Mouse (Mus musculus): ENCODE measurements around the gene Tnk1.

Gene Tnk1

DNA sequence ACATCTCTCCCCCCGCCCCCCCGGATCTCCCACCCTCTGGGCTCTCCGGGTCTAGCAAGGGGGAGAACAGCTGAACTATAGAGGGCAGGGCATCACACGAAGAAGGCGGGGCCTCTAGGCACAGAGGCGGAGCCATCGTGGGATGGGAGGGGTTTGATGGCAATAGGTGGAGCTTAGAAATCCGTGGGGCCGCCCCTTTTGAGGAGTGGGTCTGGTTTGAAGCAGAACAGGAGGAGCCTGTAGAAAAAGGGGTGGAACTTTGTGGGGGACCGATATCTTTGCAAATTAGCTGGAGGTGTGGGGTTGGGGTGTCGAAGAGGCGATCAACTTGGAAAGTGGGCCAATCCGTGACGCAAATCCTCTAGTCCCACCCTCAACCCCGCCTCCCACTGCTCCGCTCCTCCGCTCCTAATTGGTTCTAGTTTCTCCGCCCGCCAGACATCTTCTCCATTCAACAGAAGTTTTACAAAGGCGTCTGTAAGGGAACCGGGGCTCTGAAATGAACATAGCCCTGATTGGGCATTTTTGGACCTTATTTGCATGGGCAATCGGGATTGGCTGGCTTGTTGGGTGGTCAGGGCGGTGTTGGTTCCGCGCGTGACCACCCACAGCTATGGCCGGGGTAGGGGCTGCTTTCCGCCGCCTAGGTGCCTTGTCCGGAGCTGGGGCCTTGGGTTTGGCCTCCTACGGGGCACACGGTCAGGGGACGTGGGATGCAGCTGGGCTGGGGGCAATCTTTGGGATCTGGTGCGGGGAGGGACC lies 20.4 kb downstream of the Tnk1 start, which contains the start of gene Tmem256:
Gene Tmem256 (plus strand): TSS at position 563 of the 762 bp plus-strand sequence.
- DNase-seq (ENCODE audit: low spot score in 2 of 2): peak; percentile 98 to 99

DNA sequence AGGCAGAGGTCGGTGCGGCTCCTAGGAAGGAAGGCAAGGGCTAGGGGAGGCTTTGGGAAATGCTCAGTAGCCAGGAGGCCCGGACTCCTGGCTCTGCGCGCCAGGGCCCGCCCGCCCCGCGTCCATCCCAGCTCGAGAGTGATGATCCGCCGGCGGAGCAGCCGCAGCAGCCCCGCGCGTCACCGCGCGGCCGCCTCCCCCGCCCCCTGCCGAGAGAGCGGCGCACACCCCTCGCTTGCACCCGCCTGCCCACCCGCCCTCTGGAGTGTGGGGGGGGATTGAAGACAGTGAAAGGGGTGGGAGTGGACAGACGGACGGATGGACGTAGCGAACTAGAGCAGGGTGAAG lies 21.0 kb downstream of the Tnk1 start, which contains the start of gene Nlgn2:
Gene Nlgn2 (minus strand): TSS at position 181 of the 348 bp plus-strand sequence.
- DNase-seq (ENCODE audit: low spot score in 2 of 2): no peak

DNA sequence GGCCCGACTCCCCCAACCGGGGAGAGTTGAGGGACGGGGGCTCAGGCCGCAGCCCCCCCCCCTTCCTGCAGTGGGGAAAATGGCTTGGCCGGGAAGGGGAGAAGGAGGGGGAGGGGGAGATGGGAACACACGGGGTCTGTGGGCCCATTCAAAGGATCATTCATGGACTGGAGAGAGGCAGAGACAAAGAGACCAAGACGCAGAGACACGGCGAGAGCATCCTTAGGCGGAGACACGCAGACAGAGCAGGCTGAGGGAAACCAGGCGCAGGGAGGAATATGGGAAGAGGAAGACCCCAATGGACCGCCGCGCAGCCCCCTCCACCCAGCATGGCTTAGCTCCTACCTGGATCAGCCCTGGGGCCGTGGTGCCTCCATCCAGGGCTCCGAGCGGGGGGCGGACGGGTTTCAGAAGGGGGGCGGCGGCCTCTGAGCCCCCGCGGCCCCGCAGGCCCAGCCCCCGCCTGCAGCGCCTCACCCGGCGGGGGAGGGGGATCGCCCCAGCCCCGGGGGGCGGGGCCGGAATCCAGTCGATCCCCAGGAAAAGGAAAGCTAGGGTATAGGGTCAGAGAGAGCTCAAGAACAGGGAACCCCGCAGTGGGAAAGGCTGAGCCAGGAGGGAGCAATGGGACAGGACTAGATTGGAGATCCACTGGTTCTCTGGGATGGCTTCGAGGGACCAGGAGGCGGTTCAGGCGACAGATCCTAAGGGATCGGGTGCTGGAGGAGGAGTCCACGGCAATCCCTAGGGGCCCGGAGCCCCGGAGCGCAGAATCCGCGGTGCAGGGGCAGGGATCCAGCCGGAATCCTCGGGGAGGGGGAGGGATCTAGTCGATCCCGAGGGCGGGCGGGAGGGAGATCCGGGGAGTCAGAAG lies 21.6 kb downstream of the Tnk1 start:
- DNase-seq (ENCODE audit: low spot score in 2 of 2): peak; percentile 62 to 71

DNA sequence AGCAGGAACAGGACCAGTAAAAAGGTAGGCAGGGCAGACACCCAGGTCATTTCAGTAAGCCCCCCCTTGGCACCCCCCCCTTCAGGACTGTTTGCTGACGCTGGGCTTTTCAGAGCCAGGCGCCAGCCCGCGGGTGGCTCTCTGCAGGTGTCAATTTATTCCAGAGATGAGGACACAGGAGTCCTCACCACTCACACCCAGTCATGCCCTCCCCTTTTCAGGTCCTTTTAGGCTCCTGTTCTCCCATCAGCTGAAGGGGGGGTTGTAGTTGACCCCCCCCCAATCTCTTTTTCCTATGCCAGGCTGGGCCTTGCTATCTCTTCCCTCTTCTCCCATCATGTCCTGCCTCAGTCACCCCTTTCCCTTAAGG lies 22.6 kb downstream of the Tnk1 start:
- no peak for DNase-seq (ENCODE audit: low spot score in 2 of 2)

DNA sequence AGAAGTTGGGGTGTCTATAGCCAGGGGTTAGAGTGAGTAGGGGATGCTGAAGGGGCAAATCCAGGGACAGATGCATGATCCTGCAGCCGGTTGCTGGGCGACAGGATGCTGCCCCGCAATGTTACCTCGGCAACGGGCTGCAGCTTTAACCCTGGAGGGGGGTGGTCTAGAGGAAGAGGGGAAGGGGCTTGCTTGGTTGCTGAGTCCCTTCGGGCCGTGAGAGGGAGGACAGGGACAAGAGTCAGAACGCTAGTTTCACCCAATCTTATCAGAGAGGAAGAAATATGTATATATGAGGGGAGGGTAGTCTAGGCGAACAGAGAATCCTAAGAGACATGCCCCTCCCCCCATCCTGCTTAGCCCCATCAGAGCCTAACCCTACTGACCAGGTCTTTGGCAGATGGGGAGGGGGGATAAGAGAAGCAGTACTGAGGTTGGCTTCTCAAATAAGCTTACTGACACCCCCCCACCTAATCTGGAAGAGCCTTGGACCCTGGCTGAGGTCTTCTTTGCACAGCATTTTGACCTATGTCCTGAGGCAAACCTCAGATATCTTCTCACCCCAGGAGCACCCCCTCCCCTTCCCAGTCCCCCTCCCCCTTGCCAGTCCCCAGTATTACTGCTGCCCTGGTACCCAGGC lies 23.1 kb downstream of the Tnk1 start:
- no peak for DNase-seq (ENCODE audit: low spot score in 2 of 2)

DNA sequence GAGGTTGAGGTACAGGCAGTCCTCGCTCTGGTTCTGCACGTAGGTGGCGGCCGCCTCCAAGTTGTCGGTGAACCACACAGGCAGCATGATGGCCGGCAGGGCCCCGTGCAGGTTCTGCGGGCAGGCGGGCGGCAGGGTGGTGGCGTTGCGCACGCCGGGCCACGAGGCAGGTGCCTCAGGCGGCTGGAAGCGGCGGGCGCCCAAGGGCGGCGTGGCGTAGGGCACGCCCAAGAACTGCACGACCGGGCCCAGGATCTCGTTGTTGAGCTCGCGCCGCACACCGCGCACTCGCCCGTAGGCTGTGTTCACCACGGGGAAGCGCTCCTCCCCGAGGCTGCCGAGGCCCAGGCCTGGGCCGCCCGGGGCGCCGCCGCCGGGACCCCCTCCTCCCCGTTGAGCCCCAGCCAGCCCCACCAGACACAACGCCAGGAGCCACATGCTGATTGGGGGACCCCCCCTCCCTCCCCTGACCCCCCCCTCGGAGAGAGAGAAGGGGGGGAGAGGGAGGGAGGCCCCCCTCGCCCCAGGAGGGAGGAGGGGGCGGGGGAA lies 24.5 kb downstream of the Tnk1 start:
- DNase-seq (ENCODE audit: low spot score in 2 of 2): no peak

DNA sequence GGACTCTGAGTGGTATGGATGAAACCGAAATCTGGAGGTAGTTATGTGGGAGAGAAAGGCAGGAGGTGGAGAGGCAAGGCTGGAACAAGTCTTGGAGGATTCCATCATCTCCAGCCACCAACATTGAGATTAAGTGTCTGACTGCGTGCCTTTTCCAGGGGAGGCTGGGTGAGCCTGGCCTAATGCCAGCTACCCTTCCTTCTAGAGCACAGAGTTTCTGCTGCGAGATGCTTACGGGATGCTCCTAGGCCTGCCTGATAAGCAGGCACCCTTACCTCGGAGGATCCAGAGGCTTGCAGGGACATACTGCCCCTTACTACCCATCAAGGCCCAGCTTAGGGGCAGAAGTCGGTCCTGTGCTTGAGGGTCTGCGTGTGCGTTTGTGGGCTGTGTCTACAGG lies 25.0 kb downstream of the Tnk1 start:
- no peak for DNase-seq (ENCODE audit: low spot score in 2 of 2)

DNA sequence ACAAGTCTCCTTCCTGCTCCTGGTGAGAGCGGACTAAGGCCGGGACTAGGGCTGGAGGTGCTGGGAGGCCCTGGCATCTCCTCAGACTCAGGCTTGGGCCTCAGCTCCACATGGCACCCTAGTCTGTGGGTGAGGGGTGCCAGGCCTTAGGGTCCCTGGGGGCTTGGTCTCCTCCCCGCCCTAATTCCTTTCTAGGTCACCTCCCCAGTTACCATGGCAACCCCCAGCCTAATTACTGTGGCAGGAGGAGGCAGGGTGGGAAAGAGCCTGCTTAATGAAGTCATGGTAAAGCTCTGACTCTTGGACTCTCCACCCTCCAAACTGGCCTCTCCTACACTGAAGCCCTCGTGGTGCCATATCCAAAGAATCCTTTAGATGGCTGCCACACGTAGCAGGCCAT lies 29.7 kb downstream of the Tnk1 start:
- DNase-seq (ENCODE audit: low spot score in 2 of 2): peak in 1 of 2 experiments; percentile 26

DNA sequence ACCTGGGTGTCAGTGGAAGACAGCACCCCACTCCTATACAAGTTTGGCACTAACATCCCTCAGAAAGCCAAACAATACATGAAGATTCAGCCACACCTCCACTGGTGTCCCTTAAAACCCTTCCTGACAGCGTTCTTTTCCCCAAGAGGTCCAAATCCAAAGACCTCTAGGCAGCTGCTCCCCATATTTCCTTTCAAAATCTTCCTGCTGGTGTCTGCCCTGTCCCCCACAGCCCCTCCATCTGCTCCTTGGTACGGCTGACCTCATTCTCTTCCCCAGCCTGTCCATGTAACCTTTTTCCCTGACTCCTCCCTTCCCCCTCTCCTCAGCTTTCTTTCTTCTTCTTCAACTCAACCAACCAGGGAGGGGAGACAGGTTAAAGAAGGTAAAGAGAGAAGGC lies 35.1 kb downstream of the Tnk1 start:
- no peak for DNase-seq (ENCODE audit: low spot score in 2 of 2)

DNA sequence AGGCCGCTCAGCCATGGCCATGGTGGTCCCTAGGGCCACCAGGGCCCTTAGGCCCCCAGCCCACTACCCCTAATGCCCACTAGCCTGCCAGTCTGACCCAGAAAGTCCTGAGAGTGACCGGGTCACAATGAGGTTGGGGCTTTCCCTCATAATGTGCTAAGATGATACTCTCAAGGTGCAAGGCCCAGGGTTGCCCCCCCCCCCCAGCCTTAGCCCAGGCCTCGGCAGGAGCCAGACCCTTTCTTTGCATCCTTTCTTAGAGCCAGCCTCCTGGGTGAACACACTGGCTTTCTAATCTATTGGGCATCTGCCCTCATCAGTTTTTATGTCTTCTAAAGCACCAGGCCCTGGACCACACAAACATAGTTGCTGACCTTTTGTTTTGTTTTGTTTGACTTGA lies 36.5 kb downstream of the Tnk1 start, which contains the start of gene Spem1:
Gene Spem1 (minus strand): TSS at position 101 of the 400 bp plus-strand sequence.
- no peak for DNase-seq (ENCODE audit: low spot score in 2 of 2)

DNA sequence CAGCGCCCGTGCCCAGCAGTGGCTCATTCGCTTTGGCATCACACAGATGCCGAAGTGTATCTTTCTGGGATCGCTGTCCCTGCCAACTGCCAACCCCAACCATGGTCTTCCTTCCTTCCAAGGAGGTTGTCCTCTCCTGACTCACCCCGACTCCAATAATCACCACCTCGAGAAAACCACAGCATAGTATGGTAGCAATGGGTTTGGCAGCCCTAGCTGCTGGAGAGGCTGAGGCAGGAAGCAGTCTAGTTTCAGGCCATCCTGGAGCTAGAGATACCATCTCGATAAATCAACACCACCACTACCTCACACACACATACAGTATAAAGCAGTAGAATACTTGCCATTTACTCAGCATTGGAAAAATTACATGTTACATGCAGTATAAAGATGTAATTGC lies 39.7 kb downstream of the Tnk1 start:
- no peak for DNase-seq (ENCODE audit: low spot score in 2 of 2)

DNA sequence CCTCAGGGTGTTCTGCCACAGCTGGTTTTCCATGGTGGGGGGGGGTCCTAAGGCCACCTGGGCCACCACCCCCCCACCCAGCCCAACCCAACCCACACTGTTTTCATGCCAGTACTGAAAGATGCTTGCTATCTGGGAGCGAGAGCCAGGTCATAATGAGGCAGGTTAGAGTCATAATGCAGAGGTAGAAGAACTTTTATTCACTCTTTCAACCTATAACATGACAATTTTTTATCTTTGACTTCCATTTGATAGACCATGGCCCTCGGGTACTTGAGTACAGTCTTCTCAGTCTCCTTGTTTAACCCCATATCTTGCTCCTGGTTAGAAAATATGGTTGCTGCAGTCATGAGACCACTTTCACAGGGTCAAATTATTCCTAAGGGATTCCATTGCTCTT lies 40.2 kb downstream of the Tnk1 start, which contains the start of gene Spem2:
Gene Spem2 (minus strand): TSS at position 101 of the 400 bp plus-strand sequence.
- no peak for DNase-seq (ENCODE audit: low spot score in 2 of 2)

DNA sequence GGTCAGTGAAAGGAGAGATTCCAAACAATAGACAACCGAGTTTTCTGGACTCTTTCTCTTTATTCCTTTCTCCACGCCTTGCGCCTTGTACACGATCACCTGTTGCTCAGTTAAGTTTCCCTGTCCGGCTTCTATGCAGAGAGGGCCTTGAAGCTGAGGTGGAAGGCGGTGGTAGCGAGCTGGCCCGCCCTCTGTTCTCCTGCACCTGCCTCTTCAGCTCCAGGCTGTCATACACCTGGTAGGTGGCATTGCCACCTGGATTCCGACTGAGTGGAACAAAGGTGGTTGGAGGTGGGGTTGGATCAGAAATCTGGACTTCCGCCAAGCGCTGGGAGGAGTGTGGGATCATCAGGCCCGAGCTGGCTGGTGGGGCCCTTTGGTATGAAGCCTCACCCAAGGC lies 42.0 kb downstream of the Tnk1 start:
- peak in 1 of 2 experiments; percentile 21 for DNase-seq (ENCODE audit: low spot score in 2 of 2)

DNA sequence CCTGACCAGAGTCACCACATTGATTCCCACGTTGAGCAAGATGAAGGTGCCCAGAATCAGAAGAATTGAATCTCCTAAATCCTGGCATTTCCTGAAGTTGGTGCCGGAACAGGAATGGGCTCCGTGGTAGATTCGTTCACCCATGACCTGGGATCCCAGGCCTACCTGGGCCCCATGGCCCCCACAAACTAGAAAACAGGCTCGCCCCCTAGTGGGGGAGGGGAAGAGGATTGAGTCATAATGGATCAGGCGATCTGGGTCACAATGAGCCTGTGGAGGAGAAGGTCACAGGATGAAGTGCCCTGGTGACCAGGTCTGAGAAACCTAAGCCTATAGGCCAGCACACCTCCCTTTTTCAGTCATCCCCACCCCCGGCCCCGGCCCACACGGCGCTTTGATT lies 43.4 kb downstream of the Tnk1 start, which contains the start of gene Gm39566:
Gene Gm39566 (minus strand): TSS at position 144 of the 400 bp plus-strand sequence.
- DNase-seq (ENCODE audit: low spot score in 2 of 2): no peak

DNA sequence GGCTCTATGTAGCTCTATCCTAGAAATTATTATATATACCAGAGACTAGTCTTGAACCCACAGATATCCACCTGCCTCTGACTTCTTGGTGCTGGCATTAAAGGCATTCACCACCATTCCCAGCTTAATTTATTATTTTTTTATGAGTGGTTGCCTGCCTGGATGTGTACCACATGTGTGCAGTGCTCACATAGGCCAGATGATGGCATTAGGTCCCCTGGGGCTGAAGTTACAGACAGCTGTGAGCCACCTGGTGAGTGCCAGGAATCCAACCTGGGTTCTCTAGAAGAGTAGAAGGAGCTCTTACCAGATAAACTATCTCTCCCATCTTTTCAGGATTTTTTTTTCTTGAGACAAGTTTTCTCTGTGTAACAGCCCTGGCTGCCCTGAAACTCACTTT lies 48.2 kb downstream of the Tnk1 start:
- DNase-seq (ENCODE audit: low spot score in 2 of 2): no peak

DNA sequence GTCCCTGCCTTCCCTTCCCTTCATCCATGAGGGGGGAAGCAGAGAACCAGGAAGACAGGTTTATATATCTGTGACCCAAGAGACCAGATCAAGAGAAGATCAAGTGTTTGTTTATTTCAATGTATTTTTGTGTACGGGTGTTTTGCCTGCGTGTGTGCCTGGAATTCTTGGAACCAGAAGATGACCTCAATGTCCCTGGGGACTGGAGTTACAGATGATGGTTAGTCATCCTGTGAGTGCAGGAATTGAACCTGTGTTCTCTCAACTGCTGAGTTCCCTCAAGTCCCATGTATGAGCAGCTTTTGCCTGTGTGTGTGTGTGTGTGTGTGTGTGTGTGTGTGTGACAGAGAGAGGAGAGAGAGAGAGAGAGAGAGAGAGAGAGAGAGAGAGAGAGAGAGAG lies 50.9 kb downstream of the Tnk1 start:
- DNase-seq (ENCODE audit: low spot score in 2 of 2): no peak

DNA sequence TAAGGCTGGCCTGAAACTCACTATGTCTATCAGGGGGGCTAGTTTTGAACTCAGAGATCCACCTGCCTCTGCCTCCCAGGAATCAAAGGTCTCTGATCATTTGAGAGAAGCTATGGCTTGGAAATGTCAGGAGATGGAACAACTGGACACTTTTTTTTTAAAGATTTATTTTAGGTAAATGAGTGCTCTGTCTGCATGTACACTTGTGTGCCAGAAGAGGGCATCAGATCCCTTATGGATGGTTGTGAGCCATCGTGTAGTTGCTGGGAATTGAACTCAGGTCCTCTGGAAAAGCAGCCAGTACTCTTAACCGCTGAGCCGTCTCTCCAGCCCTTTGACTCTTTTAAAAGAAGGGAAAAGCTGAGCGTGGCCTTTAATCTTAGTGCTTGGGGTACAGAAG lies 52.2 kb downstream of the Tnk1 start:
- DNase-seq (ENCODE audit: low spot score in 2 of 2): no peak

DNA sequence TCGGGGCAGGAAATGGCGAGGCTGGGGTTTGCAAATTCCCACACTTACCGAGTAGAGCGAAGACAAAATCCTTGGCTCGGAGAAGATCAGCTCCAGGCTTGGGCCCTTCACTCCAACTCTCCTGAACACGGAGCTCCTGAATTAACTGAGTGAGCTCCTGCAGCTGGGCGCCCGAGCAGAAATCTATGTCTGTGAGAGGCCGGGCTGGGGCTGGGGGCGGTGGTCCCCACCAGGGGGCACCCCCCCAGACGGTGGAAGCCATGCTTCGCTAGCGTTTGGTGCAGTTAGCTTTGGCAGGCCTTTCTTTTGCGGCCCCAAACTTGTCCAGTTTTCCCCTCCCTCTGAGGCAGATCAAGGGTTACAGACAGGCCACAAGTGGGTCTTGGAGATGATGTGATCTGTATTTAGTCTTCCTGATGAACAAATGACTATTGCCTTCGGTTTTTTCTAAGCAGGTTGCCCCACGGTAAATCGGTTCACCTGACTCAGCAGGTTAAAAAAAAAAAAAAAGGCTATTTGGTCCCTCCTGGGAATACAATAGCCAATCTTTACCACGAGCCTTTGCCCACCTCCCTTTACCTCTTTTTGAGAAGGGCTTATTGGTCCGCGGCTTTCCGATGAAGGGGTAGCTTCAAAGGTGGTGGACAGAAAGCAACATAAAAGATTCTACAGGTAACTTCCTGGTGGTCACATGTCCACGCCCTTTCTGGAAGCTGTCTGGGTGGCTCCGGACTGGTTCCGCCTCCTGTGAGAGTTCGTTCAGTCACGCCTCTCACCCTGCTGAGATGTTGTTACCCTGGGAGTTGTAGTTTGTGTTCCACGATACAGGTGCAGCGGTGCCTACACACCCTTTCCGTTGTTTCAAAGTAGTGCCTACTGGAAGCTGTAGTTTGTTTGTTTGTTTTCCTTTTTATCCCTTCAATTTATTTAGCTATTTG lies 53.3 kb downstream of the Tnk1 start, which contains the start of gene Tmem102:
Gene Tmem102 (minus strand): TSS at position 653 of the 938 bp plus-strand sequence.
- no peak for DNase-seq (ENCODE audit: low spot score in 2 of 2)

DNA sequence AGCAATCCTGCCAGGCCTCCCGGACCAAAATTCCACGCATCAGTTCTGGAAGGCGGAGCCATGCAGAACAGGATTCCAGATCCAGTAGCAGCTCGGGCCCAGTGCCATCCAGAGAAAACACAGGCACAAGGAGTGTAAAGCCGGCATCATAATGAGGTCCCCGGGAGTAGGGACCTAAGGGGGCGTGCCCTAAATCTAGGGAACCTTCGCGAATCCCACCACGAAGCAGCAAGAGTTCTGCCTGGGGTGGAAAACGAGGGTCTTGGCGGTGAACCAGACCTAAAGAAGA lies 53.9 kb downstream of the Tnk1 start:
- DNase-seq (ENCODE audit: low spot score in 2 of 2): no peak

DNA sequence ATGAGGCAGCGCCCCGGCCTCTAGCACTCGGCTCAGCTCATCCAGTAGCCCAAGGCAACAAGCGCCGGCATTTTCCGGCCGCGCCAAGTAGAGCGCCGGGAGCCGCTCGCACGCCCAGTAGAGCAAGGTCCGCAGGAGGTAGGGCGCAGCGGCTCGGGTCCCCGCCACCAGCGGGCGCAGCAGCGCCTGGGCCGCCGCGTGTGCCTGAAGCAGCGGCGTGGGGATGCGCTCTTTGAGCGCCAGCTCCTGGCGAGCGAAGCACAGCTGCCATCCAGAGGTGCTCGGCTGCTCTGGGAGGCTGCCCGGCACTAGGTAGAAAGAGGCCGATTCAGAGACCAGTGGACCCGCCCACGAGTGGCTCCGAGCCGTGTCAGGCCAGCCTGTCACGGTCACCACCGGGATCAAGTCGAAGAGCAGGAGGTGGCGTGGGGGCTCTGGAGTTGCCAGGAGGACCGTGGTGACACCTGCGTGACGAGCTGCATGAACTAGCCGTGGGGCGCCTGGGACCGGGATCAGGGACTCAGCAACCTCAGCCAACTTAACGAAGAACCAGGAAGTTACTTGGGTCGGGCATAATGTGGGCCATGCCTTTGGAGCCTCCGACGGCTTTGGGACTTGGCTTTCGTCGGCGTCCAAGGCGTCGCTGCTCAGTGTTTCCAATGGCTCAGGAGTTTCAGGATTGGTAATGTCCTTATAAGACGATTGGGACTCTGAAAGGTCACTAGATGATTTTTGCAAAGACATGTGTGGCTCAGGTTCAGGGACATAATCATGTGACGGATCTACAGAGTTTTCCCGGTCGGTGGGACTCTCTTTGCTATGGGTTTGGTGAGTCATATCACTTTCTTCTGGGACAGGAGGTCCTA lies 54.5 kb downstream of the Tnk1 start:
- DNase-seq (ENCODE audit: low spot score in 2 of 2): peak; percentile 75 to 79
